Mouse (Mus musculus): Measurements from ENCODE around the gene Zfp628.
A peak's percentile ranks its signal among the peaks of the same experiment; 100 is the strongest.

- peak; percentile 45 for TF ChIP-seq CTCF (IDR thresholded peaks at IDR 0.05)
- no peak for TF ChIP-seq EP300 (IDR thresholded peaks at IDR 0.05)
Observed at GRCm38 (mm10) chr7:4922931-4923565, 8.0 kb downstream of the Zfp628 start.

Data from lung, postnatal 0 days (tissue).